Mouse (Mus musculus): ENCODE data around the gene Nfatc2ip. TPM values are rescaled to one million over a fixed set of nuclear protein-coding genes. Genes with fewer than 3 reads are reported as not detected.

Nfatc2ip gene
- polyA plus RNA-seq, 1 experiment = 11.0 TPM

GRCm38 (mm10) chr7:126428631-126429502, 32.3 kb upstream of the Nfatc2ip start, which contains the start of gene Rabep2:
TSS of gene Rabep2 (plus strand) at chr7:126428759.
- TF ChIP-seq CTCF (IDR thresholded peaks at IDR 0.05; ENCODE audit: borderline replicate concordance, extremely low read depth, insufficient read depth, insufficient read length) = no peak
- TF ChIP-seq POLR2A (IDR thresholded peaks at IDR 0.05; ENCODE audit: borderline replicate concordance, extremely low read depth, insufficient read depth, insufficient read length, poor library complexity, severe bottlenecking) = peak; percentile 62; the same call in 1 of the 2 replicates
- DNase-seq (ENCODE audit: low read depth) = peak; percentile 95

GRCm38 (mm10) chr7:126428154-126428553, 31.6 kb upstream of the Nfatc2ip start:
- no peak for DNase-seq (ENCODE audit: low read depth)
- no peak for TF ChIP-seq POLR2A (IDR thresholded peaks at IDR 0.05; ENCODE audit: borderline replicate concordance, extremely low read depth, insufficient read depth, insufficient read length, poor library complexity, severe bottlenecking)
- no peak for TF ChIP-seq CTCF (IDR thresholded peaks at IDR 0.05; ENCODE audit: borderline replicate concordance, extremely low read depth, insufficient read depth, insufficient read length)

GRCm38 (mm10) chr7:126427323-126427860, 30.9 kb upstream of the Nfatc2ip start:
- DNase-seq (ENCODE audit: low read depth) = peak; percentile 13
- TF ChIP-seq CTCF (IDR thresholded peaks at IDR 0.05; ENCODE audit: borderline replicate concordance, extremely low read depth, insufficient read depth, insufficient read length) (no peak), POLR2A (IDR thresholded peaks at IDR 0.05; ENCODE audit: borderline replicate concordance, extremely low read depth, insufficient read depth, insufficient read length, poor library complexity, severe bottlenecking) (no peak)

GRCm38 (mm10) chr7:126424161-126424560, 27.6 kb upstream of the Nfatc2ip start:
- no peak for DNase-seq (ENCODE audit: low read depth)
- TF ChIP-seq CTCF (IDR thresholded peaks at IDR 0.05; ENCODE audit: borderline replicate concordance, extremely low read depth, insufficient read depth, insufficient read length) (no peak), POLR2A (IDR thresholded peaks at IDR 0.05; ENCODE audit: borderline replicate concordance, extremely low read depth, insufficient read depth, insufficient read length, poor library complexity, severe bottlenecking) (no peak)

GRCm38 (mm10) chr7:126421756-126422155, 25.2 kb upstream of the Nfatc2ip start:
- no peak for TF ChIP-seq POLR2A (IDR thresholded peaks at IDR 0.05; ENCODE audit: borderline replicate concordance, extremely low read depth, insufficient read depth, insufficient read length, poor library complexity, severe bottlenecking)
- no peak for TF ChIP-seq CTCF (IDR thresholded peaks at IDR 0.05; ENCODE audit: borderline replicate concordance, extremely low read depth, insufficient read depth, insufficient read length)
- no peak for DNase-seq (ENCODE audit: low read depth)

GRCm38 (mm10) chr7:126418496-126418895, 22.0 kb upstream of the Nfatc2ip start:
- TF ChIP-seq POLR2A (IDR thresholded peaks at IDR 0.05; ENCODE audit: borderline replicate concordance, extremely low read depth, insufficient read depth, insufficient read length, poor library complexity, severe bottlenecking) (no peak), CTCF (IDR thresholded peaks at IDR 0.05; ENCODE audit: borderline replicate concordance, extremely low read depth, insufficient read depth, insufficient read length) (no peak)
- no peak for DNase-seq (ENCODE audit: low read depth)

- TF ChIP-seq POLR2A (IDR thresholded peaks at IDR 0.05; ENCODE audit: borderline replicate concordance, extremely low read depth, insufficient read depth, insufficient read length, poor library complexity, severe bottlenecking) = no peak
- no peak for TF ChIP-seq CTCF (IDR thresholded peaks at IDR 0.05; ENCODE audit: borderline replicate concordance, extremely low read depth, insufficient read depth, insufficient read length)
- DNase-seq (ENCODE audit: low read depth) = no peak
These were observed 21.1 kb upstream of the Nfatc2ip start for GRCm38 (mm10) chr7:126417606-126418005.

GRCm38 (mm10) chr7:126417045-126417444, 20.5 kb upstream of the Nfatc2ip start:
- TF ChIP-seq CTCF (IDR thresholded peaks at IDR 0.05; ENCODE audit: borderline replicate concordance, extremely low read depth, insufficient read depth, insufficient read length) = no peak
- TF ChIP-seq POLR2A (IDR thresholded peaks at IDR 0.05; ENCODE audit: borderline replicate concordance, extremely low read depth, insufficient read depth, insufficient read length, poor library complexity, severe bottlenecking) = no peak
- DNase-seq (ENCODE audit: low read depth) = peak; percentile 15

GRCm38 (mm10) chr7:126416615-126417014, 20.1 kb upstream of the Nfatc2ip start:
- DNase-seq (ENCODE audit: low read depth) = no peak
- TF ChIP-seq CTCF (IDR thresholded peaks at IDR 0.05; ENCODE audit: borderline replicate concordance, extremely low read depth, insufficient read depth, insufficient read length) = no peak
- no peak for TF ChIP-seq POLR2A (IDR thresholded peaks at IDR 0.05; ENCODE audit: borderline replicate concordance, extremely low read depth, insufficient read depth, insufficient read length, poor library complexity, severe bottlenecking)

- DNase-seq (ENCODE audit: low read depth) = no peak
- TF ChIP-seq CTCF (IDR thresholded peaks at IDR 0.05; ENCODE audit: borderline replicate concordance, extremely low read depth, insufficient read depth, insufficient read length) = no peak
- no peak for TF ChIP-seq POLR2A (IDR thresholded peaks at IDR 0.05; ENCODE audit: borderline replicate concordance, extremely low read depth, insufficient read depth, insufficient read length, poor library complexity, severe bottlenecking)
These were observed 18.2 kb upstream of the Nfatc2ip start, which contains the start of gene Cd19 for GRCm38 (mm10) chr7:126414725-126415124. TSS of gene Cd19 (minus strand) at chr7:126414889.

GRCm38 (mm10) chr7:126411061-126411460, 14.5 kb upstream of the Nfatc2ip start:
- no peak for DNase-seq (ENCODE audit: low read depth)
- TF ChIP-seq CTCF (IDR thresholded peaks at IDR 0.05; ENCODE audit: borderline replicate concordance, extremely low read depth, insufficient read depth, insufficient read length) = no peak
- TF ChIP-seq POLR2A (IDR thresholded peaks at IDR 0.05; ENCODE audit: borderline replicate concordance, extremely low read depth, insufficient read depth, insufficient read length, poor library complexity, severe bottlenecking) = no peak
